Mouse (Mus musculus) liver, embryonic 14.5 days (tissue): ENCODE measurements around the gene Rho. TPM values are rescaled to one million over a fixed set of nuclear protein-coding genes. Genes with fewer than 3 reads are reported as not detected.

Source experiments
- ATAC-seq: fragments of 200-750 bp; cut with Nextera tagmentation; 2 replicates; pipeline ENCODE4 v1.8.0; 2017; ENCODE audit warnings: moderate number of reproducible peaks, mild to moderate bottlenecking, moderate library complexity; ENCODE audit not compliant: insufficient read depth
- DNase-seq, 3 experiments: peaks; one replicate each; pipeline ENCODE4 v3.0.0-alpha.2; 2012 to 2013; ENCODE audit warnings: low read depth in 3 of 3, low spot score in 3 of 3
- H3K27ac ChIP-seq: fragments of 300-500 bp; sonication (generic); 2 replicates; pipeline ENCODE4 v1.5.1; 2014; ENCODE audit warnings: moderate library complexity, mild to moderate bottlenecking, control low read depth, inconsistent platforms
- H3K27me3 ChIP-seq: fragments of 300-500 bp; sonication (generic); 2 replicates; pipeline ENCODE4 v1.6.1; 2014; ENCODE audit warnings: mild to moderate bottlenecking, low read length, moderate library complexity; ENCODE audit not compliant: control insufficient read depth, insufficient read depth
- H3K36me3 ChIP-seq: fragments of 300-500 bp; sonication (generic); replicated peaks from 2 replicates; pipeline ENCODE4 v1.6.1; 2014; ENCODE audit warnings: low read depth; ENCODE audit not compliant: control insufficient read depth, insufficient read depth
- H3K4me1 ChIP-seq, 2 experiments: fragments of 200-500 bp in 1 of 2; fragments of 300-500 bp in 1 of 2; sonication (generic) in 1 of 2; replicated peaks; 2 replicates each; pipeline ENCODE4 v1.6.1; 2012 to 2014; ENCODE audit warnings: antibody characterized with exemption in 1 of 2, inconsistent platforms in 1 of 2, low read length in 1 of 2; ENCODE audit not compliant: control insufficient read depth in 2 of 2, insufficient read depth in 2 of 2
- H3K4me2 ChIP-seq: fragments of 300-500 bp; sonication (generic); 2 replicates; pipeline ENCODE4 v1.6.1; 2014; ENCODE audit warnings: low read depth, mild to moderate bottlenecking, control low read depth, moderate library complexity
- H3K4me3 ChIP-seq, 2 experiments: fragments of 200-500 bp in 1 of 2; fragments of 300-500 bp in 1 of 2; sonication (generic) in 1 of 2; 2 replicates each; pipeline ENCODE4 v1.5.1; 2012 to 2014; ENCODE audit warnings: low read depth in 2 of 2, low read length in 2 of 2, mild to moderate bottlenecking in 2 of 2, control low read depth in 1 of 2, inconsistent platforms in 1 of 2, moderate library complexity in 1 of 2; ENCODE audit not compliant: insufficient read depth in 1 of 2
- H3K9ac ChIP-seq: fragments of 300-500 bp; sonication (generic); replicated peaks from 2 replicates; pipeline ENCODE4 v1.6.1; 2014; ENCODE audit warnings: mild to moderate bottlenecking, control low read depth, moderate library complexity
- H3K9me3 ChIP-seq: fragments of 300-500 bp; sonication (generic); 2 replicates; pipeline ENCODE4 v1.6.1; 2016; ENCODE audit warnings: low read length, mixed read lengths; ENCODE audit not compliant: control insufficient read depth
- CTCF ChIP-seq: IDR thresholded peaks from 2 replicates; pipeline ENCODE4 v1.5.1; 2016; ENCODE audit warnings: antibody characterized with exemption, low read depth, control low read depth
- EP300 ChIP-seq: IDR thresholded peaks from 2 replicates; pipeline ENCODE4 v1.6.1; 2016; ENCODE audit warnings: antibody characterized with exemption, low read depth
- WGBS: fragments of 180-500 bp; shearing (Covaris S2); extraction: QIAGEN DNeasy Blood & Tissue Kit; methylation state at CpG from one replicate; pipeline ENCODE4 v1.1.7; 2014; ENCODE audit not compliant: insufficient replicate concordance; 5-methylcytosine and 5-hydroxymethylcytosine counted together
- polyA plus RNA-seq, 2 experiments: library from polyadenylated mRNA; depleted of rRNA in 1 of 2; stranded (reverse) in 1 of 2; unstranded in 1 of 2; fragments of >200 nt; fragmentation: Nextera tagmentation in 1 of 2; extraction: Ambion mirVana in 1 of 2; gene quantifications; 2 replicates each; pipeline versions ENCODE4 v1.2.1 to v1.2.3; 2012 to 2014

The Rho gene
- polyA plus RNA-seq, 2 experiments = 0.03 TPM; not detected in 1

DNA sequence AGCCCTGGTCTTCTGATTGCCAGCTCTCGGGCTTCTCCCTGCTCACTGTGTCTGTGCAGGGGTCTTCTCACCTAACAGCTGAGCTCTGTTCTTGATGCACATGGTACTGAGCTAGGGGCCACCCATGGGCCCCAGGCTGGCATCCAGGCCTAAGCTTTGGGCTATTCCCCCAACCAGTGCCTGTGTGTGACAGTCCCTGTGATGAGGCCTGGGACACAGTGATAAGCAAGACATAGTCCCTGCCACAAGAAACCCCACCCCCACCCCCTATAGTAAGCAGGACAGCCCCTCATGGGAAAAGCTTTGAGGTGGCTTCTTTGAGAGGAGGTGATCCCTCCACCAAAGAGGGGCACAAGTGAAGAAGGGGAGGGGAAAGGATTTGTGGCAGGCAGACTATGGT, 12.9 kb upstream of the Rho start:
- Histone ChIP-seq H3K27ac (no peak overlapping the region), H3K36me3 (no peaks in the 10 kb centered on the region), H3K9ac (no peak overlapping the region), H3K4me3 (no peak overlapping the region), H3K9me3 (no peaks in the 10 kb centered on the region), H3K4me1 (peaks cover 0 to 3% of the 10 kb centered on the region in 2 experiments; a peak in 1 of 4 replicates), H3K4me2 (no peak overlapping the region), H3K27me3 (no peaks in the 10 kb centered on the region)
- no peak for DNase-seq
- 0 out of 2 replicates have a peak, but pooled peaks have one; percentile 28 for ATAC-seq
- TF ChIP-seq CTCF (no peak), EP300 (no peak)
- WGBS = 50% methylated on average over 1 of the region's 1 CpGs

DNA sequence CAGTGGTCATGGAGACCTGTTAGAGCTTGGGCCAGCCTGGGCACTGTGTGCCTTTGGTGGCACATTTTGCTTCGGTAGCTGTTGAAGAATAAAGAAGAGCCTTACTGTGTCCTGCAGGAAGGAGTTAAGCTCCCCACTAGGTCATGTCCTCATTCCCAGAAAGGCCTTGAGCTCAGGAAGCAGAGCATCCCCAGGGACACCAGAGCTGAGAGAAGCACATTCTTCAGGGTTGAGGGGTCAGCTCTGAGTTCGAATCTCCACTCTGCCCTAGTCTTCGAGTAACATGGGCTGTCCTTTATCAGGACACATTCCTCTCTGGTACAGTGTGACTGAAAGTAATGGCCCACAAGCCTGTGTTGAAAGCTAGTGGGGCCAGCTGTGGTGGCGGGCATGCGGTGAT, 11.7 kb upstream of the Rho start:
- 75% methylated on average over 5 of the region's 5 CpGs for WGBS
- Histone ChIP-seq H3K4me3 (no peak overlapping the region), H3K4me1 (peaks cover 0 to 3% of the 10 kb centered on the region in 2 experiments; a peak in 1 of 4 replicates), H3K27ac (no peak overlapping the region), H3K9ac (no peak overlapping the region), H3K4me2 (no peak overlapping the region), H3K9me3 (no peaks in the 10 kb centered on the region), H3K27me3 (no peaks in the 10 kb centered on the region), H3K36me3 (no peaks in the 10 kb centered on the region)
- DNase-seq = no peak
- TF ChIP-seq CTCF = no peak
- no peak for TF ChIP-seq EP300
- ATAC-seq = no peak

GRCm38 (mm10) chr6:115924829-115925228, 6.7 kb upstream of the Rho start:
- Histone ChIP-seq H3K9me3 (no peaks in the 10 kb centered on the region), H3K4me1 (no peaks in the 10 kb centered on the region), H3K4me3 (no peak overlapping the region), H3K4me2 (no peak overlapping the region), H3K27me3 (no peaks in the 10 kb centered on the region), H3K9ac (no peak overlapping the region), H3K36me3 (no peaks in the 10 kb centered on the region), H3K27ac (no peak overlapping the region)
- 47% methylated on average over 6 of the region's 6 CpGs for WGBS
- no peak for DNase-seq
- TF ChIP-seq CTCF = no peak
- no peak for TF ChIP-seq EP300
- no peak for ATAC-seq

DNA sequence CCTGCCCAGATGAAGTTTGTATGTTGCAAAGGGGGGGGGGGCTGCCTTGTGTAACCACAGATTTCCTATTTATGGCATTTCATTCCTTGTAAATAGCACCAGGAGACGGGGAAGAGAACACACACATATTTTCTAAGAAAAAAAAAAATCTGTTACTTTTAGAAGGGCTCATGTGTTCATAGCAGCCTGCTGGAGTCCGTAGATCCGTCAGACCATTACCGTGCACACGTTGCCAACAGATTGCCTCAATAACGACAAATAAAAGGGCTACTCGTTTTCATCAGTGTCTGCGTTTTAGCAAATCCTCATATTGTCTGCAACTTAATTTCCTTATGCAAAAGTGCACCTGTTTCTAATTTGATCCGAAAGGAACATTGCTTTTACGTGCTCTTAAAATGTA, 5.1 kb upstream of the Rho start:
- no peak overlapping the region for H3K4me3 ChIP-seq
- no peak overlapping the region for H3K4me2 ChIP-seq
- H3K27ac ChIP-seq = no peak overlapping the region
- no peaks in the 10 kb centered on the region for H3K9me3 ChIP-seq
- H3K36me3 ChIP-seq = no peaks in the 10 kb centered on the region
- no peak for ATAC-seq
- H3K27me3 ChIP-seq = no peaks in the 10 kb centered on the region
- 72% methylated on average over 10 of the region's 10 CpGs for WGBS
- no peaks in the 10 kb centered on the region for H3K4me1 ChIP-seq
- DNase-seq = no peak
- H3K9ac ChIP-seq = no peak overlapping the region
- TF ChIP-seq CTCF = no peak
- no peak for TF ChIP-seq EP300

GRCm38 (mm10) chr6:115927292-115928242, 4.0 kb upstream of the Rho start:
- 58% methylated on average over 10 of the region's 10 CpGs for whole genome bisulfite sequencing
- ATAC-seq (no peak), DNase-seq (no peak)

More at GRCm38 (mm10) chr6:115927292-115928242, 4.0 kb upstream of the Rho start:
- no peak overlapping the region for H3K4me2 ChIP-seq
- TF ChIP-seq EP300 = no peak
- no peak for TF ChIP-seq CTCF
- H3K4me1 ChIP-seq = no peaks in the 10 kb centered on the region
- H3K27me3 ChIP-seq = no peaks in the 10 kb centered on the region
- H3K36me3 ChIP-seq = no peaks in the 10 kb centered on the region
- no peaks in the 10 kb centered on the region for H3K9me3 ChIP-seq
- no peak overlapping the region for H3K4me3 ChIP-seq
- no peak overlapping the region for H3K9ac ChIP-seq
- H3K27ac ChIP-seq = no peak overlapping the region
